Mouse (Mus musculus) liver, adult 2 months (tissue): ENCODE data around the gene Arid3b.

Experiments used
- CTCF ChIP-seq: fragments of 200-500 bp; IDR thresholded peaks from 2 replicates; pipeline ENCODE4 v1.5.1; 2011; ENCODE audit warnings: low read depth, low read length, control low read depth
- POLR2A ChIP-seq: fragments of 200-500 bp; IDR thresholded peaks from 2 replicates; pipeline ENCODE4 v1.6.1; 2011; ENCODE audit warnings: low read length, control low read depth; ENCODE audit not compliant: insufficient read depth; ENCODE audit errors: extremely low read depth

DNA sequence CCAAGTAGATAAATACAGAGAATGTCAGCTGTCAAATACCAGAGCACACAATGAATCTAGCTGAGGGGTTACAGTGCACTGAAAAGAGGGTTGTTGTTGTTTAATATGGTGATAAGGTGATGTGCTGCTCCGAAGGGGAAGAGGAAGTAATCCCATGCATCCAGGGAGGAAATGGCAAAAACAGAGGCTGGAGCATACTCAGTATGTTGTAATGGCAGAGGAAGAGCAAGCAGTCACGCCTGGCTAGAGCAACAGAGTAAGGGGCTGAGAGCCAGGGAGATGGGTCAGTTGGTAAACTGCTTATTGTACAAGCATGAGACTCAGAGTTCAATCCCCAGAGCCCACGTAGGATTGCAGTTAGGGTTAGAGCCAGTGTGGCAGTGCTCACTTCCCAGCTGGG is 42.6 kb upstream of the Arid3b start:
- TF ChIP-seq CTCF = no peak
- no peak for TF ChIP-seq POLR2A
